Comparison of ENCODE assay signal across 1 mouse cellular context in genomic region chr9:57439522-57440295, GRCm38 (mm10).
TF ChIP-seq lines count a peak whose summit lies in the region.

Gene Ppcdc, minus strand, starts transcription at chr9:57440124.

TF ChIP-seq in CH12.LX, 34 proteins besides CTCF, POLR2A, EP300 and RAD21 (continued from another document):
- peak; percentile 43; the same call in 1 of the 2 replicates for TF ChIP-seq GABPA (IDR thresholded peaks at IDR 0.05; ENCODE audit: insufficient replicate concordance, low read depth, low read length)
- TF ChIP-seq MEF2A (IDR thresholded peaks at IDR 0.05; ENCODE audit: borderline replicate concordance, low read depth, low read length), result no peak; the same call in 1 of the 2 replicates
- TF ChIP-seq IRF4 (IDR thresholded peaks at IDR 0.05; ENCODE audit: low read depth, low read length), result peak; percentile 45; the same call in 1 of the 2 replicates
- peak; percentile 96 for TF ChIP-seq HCFC1 (IDR thresholded peaks at IDR 0.05; ENCODE audit: low read depth, low read length)
- TF ChIP-seq USF1 (IDR thresholded peaks at IDR 0.05; ENCODE audit: low read depth, low read length), result no peak
- peak; percentile 65; the same call in 1 of the 2 replicates for TF ChIP-seq SIN3A (IDR thresholded peaks at IDR 0.05; ENCODE audit: low read length)
